Mouse (Mus musculus): ENCODE results near the gene Npl. TPM values are rescaled to one million over a fixed set of nuclear protein-coding genes. Genes with fewer than 3 reads are reported as not detected.
"Not testable (repeated sequence)": the region's sequence is repeated elsewhere in the genome, so short reads cannot be mapped to it uniquely, and the experiment has no call there.

The Npl gene
- polyA plus RNA-seq, 1 experiment from 2014 or later = 17.8 TPM

DNA sequence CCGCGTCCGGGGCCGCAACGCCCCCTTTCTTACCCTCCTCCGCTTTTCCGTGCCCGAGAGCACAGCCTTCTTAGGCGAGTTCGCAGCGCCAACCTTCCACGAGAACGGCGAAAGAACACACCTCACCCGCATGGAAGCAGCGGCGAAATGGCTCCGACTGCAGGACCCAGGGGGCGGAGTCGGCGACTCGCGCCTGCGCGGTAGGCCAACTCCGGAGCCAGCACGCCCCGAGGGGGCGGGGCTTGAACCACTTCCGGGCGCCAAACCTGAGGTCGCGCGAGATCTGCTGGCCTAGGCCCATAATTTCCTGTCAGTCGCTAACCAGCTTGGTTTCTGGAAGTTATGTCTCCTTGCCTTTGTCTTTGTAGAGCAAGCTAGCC, 62.4 kb downstream of the Npl start, which contains the start of gene Dhx9:
Dhx9 (minus strand) TSS at position 161 of the 380 bp plus-strand sequence.
- peaks cover 20% of the 10 kb centered on the region; the same call in 1 of the 2 replicates for H3K4me1 ChIP-seq (ENCODE audit: control insufficient read depth, insufficient read depth, low read length)
- H3K36me3 ChIP-seq (ENCODE audit: control insufficient read depth, insufficient read depth, low read length) = peaks cover 9% of the 10 kb centered on the region; the same call in 1 of the 2 replicates
- no peaks in the 10 kb centered on the region for H3K27me3 ChIP-seq (ENCODE audit: control insufficient read depth, insufficient read depth, low read length)
- peak within 1 kb of the TSS; percentile 75 for H3K4me3 ChIP-seq (ENCODE audit: low read length)
- H3K27ac ChIP-seq (ENCODE audit: low read depth, low read length) = peak within 1 kb of the TSS; percentile 96
- H3K4me2 ChIP-seq (replicated peaks; ENCODE audit: low read depth, low read length) = peak within 1 kb of the TSS; percentile 62
- ATAC-seq (ENCODE audit: low FRiP score, low TSS enrichment) = peak; percentile 91
- H3K9me3 ChIP-seq (ENCODE audit: control insufficient read depth, low read length) = no peaks in the 10 kb centered on the region
- peak within 1 kb of the TSS; percentile 92 for H3K9ac ChIP-seq (ENCODE audit: low read depth, low read length)
- under 1% methylated on average over 35 of the region's 35 CpGs for WGBS

DNA sequence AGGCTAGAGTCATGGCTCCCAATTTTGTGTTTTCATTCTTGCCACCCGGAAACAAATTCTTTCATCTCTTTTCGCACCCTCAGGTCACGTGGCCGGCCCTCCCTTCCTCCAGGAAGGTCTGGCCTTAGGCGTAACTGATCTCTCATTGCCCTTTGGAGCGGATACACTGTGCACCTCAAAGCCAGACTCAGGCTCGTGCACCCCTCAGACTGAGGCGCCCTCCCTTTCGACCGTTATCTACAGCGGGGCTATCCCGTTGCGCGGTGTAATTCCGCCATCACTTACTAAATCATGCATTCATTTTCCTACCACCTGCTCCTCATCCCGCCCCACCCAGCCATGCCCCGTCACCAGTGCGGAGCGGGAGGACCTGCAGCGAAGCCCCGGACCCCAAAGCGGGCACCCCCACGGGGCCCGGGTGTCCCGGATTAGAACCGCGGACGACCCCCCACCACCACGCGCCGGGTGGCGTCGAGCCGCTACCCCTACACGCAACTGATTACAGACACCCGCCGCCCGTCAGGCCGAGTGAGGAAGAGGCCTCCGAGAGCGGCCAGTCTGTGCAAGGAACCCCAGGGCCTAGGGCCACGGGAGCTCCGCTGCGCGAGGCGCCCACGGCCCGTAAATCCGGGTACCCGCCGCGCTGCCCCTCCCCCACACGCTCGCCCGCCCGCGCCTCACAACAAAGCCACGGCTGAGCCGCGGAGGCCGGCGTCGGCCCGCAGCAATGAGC, 62.9 kb downstream of the Npl start:
- Histone ChIP-seq H3K9me3 (ENCODE audit: control insufficient read depth, low read length) (no peaks in the 10 kb centered on the region), H3K36me3 (ENCODE audit: control insufficient read depth, insufficient read depth, low read length) (peaks cover 15% of the 10 kb centered on the region), H3K4me3 (ENCODE audit: low read length) (peak overlapping the region; percentile 75), H3K9ac (ENCODE audit: low read depth, low read length) (peak overlapping the region; percentile 92), H3K4me1 (ENCODE audit: control insufficient read depth, insufficient read depth, low read length) (peaks cover 20% of the 10 kb centered on the region; the same call in 1 of the 2 replicates), H3K27ac (ENCODE audit: low read depth, low read length) (peak overlapping the region; percentile 96), H3K27me3 (ENCODE audit: control insufficient read depth, insufficient read depth, low read length) (no peaks in the 10 kb centered on the region), H3K4me2 (replicated peaks; ENCODE audit: low read depth, low read length) (peak overlapping the region; percentile 62)
- ATAC-seq (ENCODE audit: low FRiP score, low TSS enrichment) = peak; percentile 79
- under 1% methylated on average over 64 of the region's 64 CpGs for WGBS

DNA sequence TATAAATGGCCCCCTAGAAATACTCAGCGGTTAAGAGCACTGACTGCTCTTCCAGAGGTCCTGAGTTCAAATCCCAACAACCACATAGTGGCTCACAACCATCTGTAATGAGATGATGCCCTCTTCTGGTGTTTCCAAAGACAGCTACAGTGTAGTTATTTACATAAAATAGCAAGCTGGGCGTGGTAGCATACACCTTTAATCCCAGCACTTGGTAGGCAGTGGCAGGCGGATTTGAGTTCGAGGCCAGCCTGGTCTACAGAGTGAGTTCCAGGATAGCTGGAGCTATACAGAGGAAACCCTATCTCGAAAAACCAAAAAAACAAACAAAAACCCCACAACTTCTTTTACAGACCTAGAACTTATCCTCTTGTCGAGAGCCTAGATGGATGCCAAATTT, 63.7 kb downstream of the Npl start:
- 9% methylated on average over 6 of the region's 6 CpGs for WGBS
- Histone ChIP-seq H3K9ac (ENCODE audit: low read depth, low read length) (peak overlapping the region; percentile 92), H3K4me2 (replicated peaks; ENCODE audit: low read depth, low read length) (peak overlapping the region; percentile 62), H3K4me3 (ENCODE audit: low read length) (peak overlapping the region; percentile 75), H3K36me3 (ENCODE audit: control insufficient read depth, insufficient read depth, low read length) (peaks cover 23% of the 10 kb centered on the region), H3K4me1 (ENCODE audit: control insufficient read depth, insufficient read depth, low read length) (peaks cover 20% of the 10 kb centered on the region; the same call in 1 of the 2 replicates)
- not testable (repeated sequence) for ATAC-seq (ENCODE audit: low FRiP score, low TSS enrichment); H3K27ac ChIP-seq (ENCODE audit: low read depth, low read length); H3K9me3 ChIP-seq (ENCODE audit: control insufficient read depth, low read length); H3K27me3 ChIP-seq (ENCODE audit: control insufficient read depth, insufficient read depth, low read length)

DNA sequence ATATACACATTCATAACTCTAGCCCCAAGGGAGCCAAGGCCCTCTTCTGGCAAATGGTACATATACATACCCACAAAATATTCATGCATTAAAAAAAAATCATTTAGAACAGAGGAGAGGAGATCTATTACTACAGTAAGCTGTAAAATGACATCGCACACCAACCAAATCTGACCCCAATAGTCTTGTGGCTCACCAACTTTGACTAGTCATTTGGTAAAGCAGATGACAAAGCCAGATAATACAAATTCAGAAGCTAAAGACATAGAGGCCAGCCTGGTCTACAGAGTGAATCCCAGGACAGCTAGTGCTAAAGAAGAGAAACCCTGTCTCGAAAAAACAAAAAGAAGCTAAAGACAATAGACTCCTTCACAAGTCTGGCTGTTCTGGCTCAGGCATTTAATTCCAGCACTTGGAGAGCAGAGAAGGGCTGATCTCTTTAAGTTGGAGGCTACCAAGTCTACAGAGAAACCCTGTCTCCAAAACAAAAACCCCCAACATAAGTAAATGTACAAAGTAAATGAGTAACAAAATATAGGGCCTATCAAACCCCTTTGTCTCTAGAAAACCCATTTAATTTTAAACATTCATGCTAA, 64.5 kb downstream of the Npl start:
- H3K27me3 ChIP-seq (ENCODE audit: control insufficient read depth, insufficient read depth, low read length) = no peaks in the 10 kb centered on the region
- H3K9ac ChIP-seq (ENCODE audit: low read depth, low read length) = peak overlapping the region; percentile 92; the same call in 1 of the 2 replicates
- H3K9me3 ChIP-seq (ENCODE audit: control insufficient read depth, low read length) = no peaks in the 10 kb centered on the region
- H3K4me3 ChIP-seq (ENCODE audit: low read length) = peak overlapping the region; percentile 75
- H3K27ac ChIP-seq (ENCODE audit: low read depth, low read length) = no peak overlapping the region
- peaks cover 20% of the 10 kb centered on the region; the same call in 1 of the 2 replicates for H3K4me1 ChIP-seq (ENCODE audit: control insufficient read depth, insufficient read depth, low read length)
- H3K4me2 ChIP-seq (replicated peaks; ENCODE audit: low read depth, low read length) = peak overlapping the region; percentile 62
- whole genome bisulfite sequencing = 43% methylated on average over 2 of the region's 2 CpGs
- H3K36me3 ChIP-seq (ENCODE audit: control insufficient read depth, insufficient read depth, low read length) = peaks cover 31% of the 10 kb centered on the region
- ATAC-seq (ENCODE audit: low FRiP score, low TSS enrichment) = no peak

DNA sequence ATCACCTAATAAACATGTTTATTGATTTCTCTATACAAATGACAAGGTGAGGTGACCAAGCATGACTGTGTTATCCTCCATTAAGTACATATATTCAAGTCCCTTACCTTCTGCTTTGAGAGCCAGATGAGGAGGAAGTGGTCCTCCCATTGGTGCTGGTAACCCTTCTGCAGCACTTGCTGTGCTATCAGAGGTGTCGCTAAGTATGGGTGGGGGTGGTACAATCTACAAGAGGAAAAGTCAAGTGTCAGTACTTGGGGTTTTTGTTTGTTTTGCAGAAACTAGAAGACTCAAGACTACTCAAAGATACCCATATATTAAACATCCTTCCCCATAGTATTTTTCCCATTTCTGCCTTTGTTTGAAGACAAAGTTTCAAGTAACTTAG, 68.8 kb downstream of the Npl start:
- no peak overlapping the region for H3K9ac ChIP-seq (ENCODE audit: low read depth, low read length)
- no peak overlapping the region for H3K27ac ChIP-seq (ENCODE audit: low read depth, low read length)
- no peak for ATAC-seq (ENCODE audit: low FRiP score, low TSS enrichment)
- H3K4me2 ChIP-seq (replicated peaks; ENCODE audit: low read depth, low read length) = no peak overlapping the region
- no peak overlapping the region for H3K4me3 ChIP-seq (ENCODE audit: low read length)
- H3K36me3 ChIP-seq (ENCODE audit: control insufficient read depth, insufficient read depth, low read length) = peaks cover 74% of the 10 kb centered on the region
- peaks cover 23% of the 10 kb centered on the region; the same call in 1 of the 2 replicates for H3K4me1 ChIP-seq (ENCODE audit: control insufficient read depth, insufficient read depth, low read length)
- 83% methylated on average over 1 of the region's 1 CpGs for WGBS
- no peaks in the 10 kb centered on the region for H3K9me3 ChIP-seq (ENCODE audit: control insufficient read depth, low read length)
- H3K27me3 ChIP-seq (ENCODE audit: control insufficient read depth, insufficient read depth, low read length) = no peaks in the 10 kb centered on the region

DNA sequence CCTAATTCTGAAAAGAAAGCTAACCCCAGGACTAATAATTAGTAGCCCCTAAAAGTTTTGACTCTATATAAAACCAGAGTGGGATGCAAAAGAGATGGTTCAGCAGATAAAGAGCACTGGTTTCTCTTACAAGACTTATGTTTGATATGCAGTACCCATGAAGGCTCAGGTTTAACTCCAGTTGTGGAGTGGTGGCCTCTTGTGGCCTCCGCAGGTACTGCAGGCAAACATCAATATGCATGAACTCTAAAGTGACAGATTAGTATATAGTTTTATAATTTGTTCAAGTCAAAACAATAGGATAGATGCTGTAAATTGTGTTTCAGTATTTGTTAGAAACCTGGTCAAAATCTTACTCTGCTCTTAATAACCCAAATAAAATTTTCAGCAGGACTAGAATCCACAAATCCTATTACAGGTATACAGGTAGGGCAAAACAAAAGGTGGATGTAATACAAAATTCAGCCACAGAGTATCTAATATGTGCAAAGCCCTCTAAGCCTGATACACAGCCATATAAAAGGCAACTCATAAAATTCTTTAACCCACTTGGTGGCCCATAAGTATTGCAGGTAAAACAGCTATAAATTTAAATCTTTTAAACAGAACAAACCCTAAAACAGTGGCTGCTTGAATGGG, 69.3 kb downstream of the Npl start:
- Histone ChIP-seq H3K36me3 (ENCODE audit: control insufficient read depth, insufficient read depth, low read length) (peaks cover 79% of the 10 kb centered on the region), H3K4me3 (ENCODE audit: low read length) (no peak overlapping the region), H3K27me3 (ENCODE audit: control insufficient read depth, insufficient read depth, low read length) (no peaks in the 10 kb centered on the region), H3K9ac (ENCODE audit: low read depth, low read length) (no peak overlapping the region), H3K9me3 (ENCODE audit: control insufficient read depth, low read length) (no peaks in the 10 kb centered on the region), H3K4me1 (ENCODE audit: control insufficient read depth, insufficient read depth, low read length) (peaks cover 22% of the 10 kb centered on the region; the same call in 1 of the 2 replicates), H3K27ac (ENCODE audit: low read depth, low read length) (no peak overlapping the region), H3K4me2 (replicated peaks; ENCODE audit: low read depth, low read length) (no peak overlapping the region)
- WGBS = 61% methylated on average over 1 of the region's 1 CpGs
- no peak for ATAC-seq (ENCODE audit: low FRiP score, low TSS enrichment)

DNA sequence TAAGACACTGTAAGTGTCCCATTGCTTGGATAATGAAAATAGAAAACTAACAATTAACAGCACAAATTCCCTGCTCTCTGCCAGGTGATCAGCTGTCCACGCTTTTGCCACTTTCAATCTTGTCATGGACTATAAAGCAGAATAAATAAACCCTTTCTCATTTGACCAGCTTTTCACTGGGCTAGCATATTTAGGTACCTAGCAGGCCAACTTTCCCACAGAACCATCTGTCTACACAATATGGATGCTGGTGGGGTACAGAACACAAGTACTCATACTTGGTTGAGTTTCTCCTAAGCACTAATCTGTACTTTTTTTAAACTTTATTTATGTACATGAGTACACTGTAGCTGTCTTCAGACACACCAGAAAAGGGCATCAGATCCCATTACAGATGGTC, 70.5 kb downstream of the Npl start:
- H3K27me3 ChIP-seq (ENCODE audit: control insufficient read depth, insufficient read depth, low read length) = no peaks in the 10 kb centered on the region
- ATAC-seq (ENCODE audit: low FRiP score, low TSS enrichment) = no peak
- H3K27ac ChIP-seq (ENCODE audit: low read depth, low read length) = no peak overlapping the region
- no peaks in the 10 kb centered on the region for H3K9me3 ChIP-seq (ENCODE audit: control insufficient read depth, low read length)
- 64% methylated on average over 1 of the region's 1 CpGs for WGBS
- H3K4me1 ChIP-seq (ENCODE audit: control insufficient read depth, insufficient read depth, low read length) = peaks cover 10% of the 10 kb centered on the region; the same call in 1 of the 2 replicates
- no peak overlapping the region for H3K4me2 ChIP-seq (replicated peaks; ENCODE audit: low read depth, low read length)
- H3K9ac ChIP-seq (ENCODE audit: low read depth, low read length) = no peak overlapping the region
- peaks cover 90% of the 10 kb centered on the region for H3K36me3 ChIP-seq (ENCODE audit: control insufficient read depth, insufficient read depth, low read length)
- H3K4me3 ChIP-seq (ENCODE audit: low read length) = no peak overlapping the region

DNA sequence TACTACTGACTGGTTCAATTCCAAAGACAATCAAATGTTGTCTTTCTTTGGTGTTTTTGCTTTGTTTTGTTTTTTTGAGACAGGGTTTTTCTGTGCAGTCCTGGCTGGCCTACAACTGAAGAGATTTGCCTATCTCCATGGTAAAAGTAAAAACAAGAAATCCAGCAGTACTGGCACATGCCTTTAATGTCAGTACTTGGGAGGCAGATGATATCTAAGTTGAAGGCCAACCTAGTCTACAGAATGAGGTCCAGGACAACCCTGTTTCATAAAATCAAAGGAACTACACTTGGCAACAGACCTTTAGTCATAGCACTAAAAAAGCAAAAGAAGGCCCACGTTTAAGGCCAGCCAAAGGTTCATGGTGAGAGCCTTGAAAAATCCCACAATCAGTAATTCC, 88.0 kb downstream of the Npl start:
- Histone ChIP-seq H3K4me1 (ENCODE audit: control insufficient read depth, insufficient read depth, low read length) (no peaks in the 10 kb centered on the region), H3K9ac (ENCODE audit: low read depth, low read length) (no peak overlapping the region), H3K4me3 (ENCODE audit: low read length) (no peak overlapping the region), H3K36me3 (ENCODE audit: control insufficient read depth, insufficient read depth, low read length) (peaks cover 97% of the 10 kb centered on the region), H3K4me2 (replicated peaks; ENCODE audit: low read depth, low read length) (no peak overlapping the region), H3K27me3 (ENCODE audit: control insufficient read depth, insufficient read depth, low read length) (no peaks in the 10 kb centered on the region), H3K9me3 (ENCODE audit: control insufficient read depth, low read length) (no peaks in the 10 kb centered on the region), H3K27ac (ENCODE audit: low read depth, low read length) (no peak overlapping the region)
- 85% methylated on average over 1 of the region's 1 CpGs for WGBS
- no peak for ATAC-seq (ENCODE audit: low FRiP score, low TSS enrichment)

DNA sequence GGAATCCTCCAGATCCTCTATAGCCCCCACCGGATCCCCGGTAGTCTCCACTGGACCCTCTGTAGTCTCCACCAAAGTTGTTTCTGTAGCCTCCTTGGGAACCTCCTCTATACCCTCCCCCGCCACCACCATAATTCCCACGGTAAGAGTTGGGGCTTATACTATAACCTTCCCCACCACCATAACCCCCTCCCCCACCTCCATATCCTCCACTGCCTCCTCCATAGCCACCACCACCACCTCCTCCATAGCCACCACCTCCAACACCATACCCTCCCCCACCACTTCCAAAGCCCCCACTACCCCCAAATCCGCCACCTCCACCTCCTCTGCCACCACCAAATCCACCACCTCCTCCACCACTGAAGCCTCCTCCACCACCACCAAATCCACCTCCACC, 93.7 kb downstream of the Npl start:
- no peak overlapping the region for H3K4me2 ChIP-seq (replicated peaks; ENCODE audit: low read depth, low read length)
- WGBS = 84% methylated on average over 5 of the region's 5 CpGs
- no peaks in the 10 kb centered on the region for H3K4me1 ChIP-seq (ENCODE audit: control insufficient read depth, insufficient read depth, low read length)
- no peak overlapping the region for H3K27ac ChIP-seq (ENCODE audit: low read depth, low read length)
- H3K9me3 ChIP-seq (ENCODE audit: control insufficient read depth, low read length) = no peaks in the 10 kb centered on the region
- peaks cover 81% of the 10 kb centered on the region for H3K36me3 ChIP-seq (ENCODE audit: control insufficient read depth, insufficient read depth, low read length)
- H3K9ac ChIP-seq (ENCODE audit: low read depth, low read length) = no peak overlapping the region
- ATAC-seq (ENCODE audit: low FRiP score, low TSS enrichment) = peak; percentile 32; the same call in 1 of the 2 replicates
- H3K4me3 ChIP-seq (ENCODE audit: low read length) = no peak overlapping the region
- H3K27me3 ChIP-seq (ENCODE audit: control insufficient read depth, insufficient read depth, low read length) = no peaks in the 10 kb centered on the region

All from kidney, embryonic 14.5 days (tissue).